Mouse (Mus musculus) spleen, adult 2 months (tissue): ENCODE data around the gene Phka2.

Experiments
- CTCF ChIP-seq: fragments of 200-500 bp; IDR thresholded peaks from 2 replicates; pipeline ENCODE4 v1.5.1; 2011; ENCODE audit warnings: mild to moderate bottlenecking, inconsistent platforms; ENCODE audit not compliant: insufficient read depth, insufficient read length, insufficient replicate concordance; ENCODE audit errors: extremely low read depth
- POLR2A ChIP-seq: fragments of 200-500 bp; IDR thresholded peaks from 2 replicates; pipeline ENCODE4 v1.6.1; 2011; ENCODE audit warnings: low read depth, low read length, inconsistent platforms

- no peak for TF ChIP-seq CTCF
- no peak for TF ChIP-seq POLR2A
Observed at GRCm38 (mm10) chrX:160601053-160601452, 99.1 kb downstream of the Phka2 start.
